Mouse (Mus musculus): ENCODE measurements at regions not wholly inside any gene's neighbourhood (a gene's known extent, or its start where the extent isn't known, plus 50 kb on each side); places are given as distances from the start of the nearest gene placed in this dataset.

DNA sequence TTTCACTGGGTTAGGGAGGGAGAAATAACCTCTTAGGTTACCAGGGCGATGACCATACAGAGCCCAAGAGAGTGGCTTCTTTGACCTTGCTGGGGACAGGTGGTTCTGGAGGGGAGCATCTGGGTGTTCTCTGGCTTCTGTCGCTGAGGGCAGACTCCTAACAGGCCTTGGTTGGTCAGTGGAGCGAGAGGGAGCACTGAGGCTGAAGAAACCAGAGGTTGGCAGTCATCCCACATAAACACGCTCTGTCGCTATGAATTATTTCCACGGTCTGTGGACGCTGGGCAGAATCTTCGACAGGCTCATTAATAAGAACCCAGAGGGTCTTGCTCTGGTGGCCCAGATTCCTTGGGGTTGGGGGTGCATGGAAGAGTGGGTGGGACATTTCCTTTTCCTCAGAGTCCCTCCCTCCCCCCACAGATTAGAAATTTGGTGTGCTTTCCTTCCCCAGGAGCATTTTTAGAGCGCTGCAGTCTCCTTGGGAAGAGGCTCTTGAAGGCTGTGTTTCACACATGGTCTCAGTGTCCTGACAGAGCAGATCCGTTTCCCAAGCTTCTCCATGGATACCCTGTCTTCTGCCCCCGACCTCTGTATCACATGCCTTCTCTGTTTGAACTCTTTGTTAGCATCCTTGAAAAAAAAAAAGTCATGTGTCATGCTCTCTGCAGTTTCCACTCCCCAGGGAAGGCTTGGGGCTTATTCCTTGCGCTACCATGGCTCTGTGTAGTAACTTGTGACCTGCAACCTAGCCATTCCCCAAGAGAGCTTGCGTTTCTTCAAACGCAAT, 190.1 kb downstream of the 4933412E24Rik start:
- no peak for TF ChIP-seq POLR2A (IDR thresholded peaks at IDR 0.05; ENCODE audit: extremely low read depth, insufficient read depth, low read length)
- TF ChIP-seq CTCF (IDR thresholded peaks at IDR 0.05; ENCODE audit: low read depth, low read length), result no peak

All from liver, adult 2 months (tissue).